In the genomic region with DNA sequence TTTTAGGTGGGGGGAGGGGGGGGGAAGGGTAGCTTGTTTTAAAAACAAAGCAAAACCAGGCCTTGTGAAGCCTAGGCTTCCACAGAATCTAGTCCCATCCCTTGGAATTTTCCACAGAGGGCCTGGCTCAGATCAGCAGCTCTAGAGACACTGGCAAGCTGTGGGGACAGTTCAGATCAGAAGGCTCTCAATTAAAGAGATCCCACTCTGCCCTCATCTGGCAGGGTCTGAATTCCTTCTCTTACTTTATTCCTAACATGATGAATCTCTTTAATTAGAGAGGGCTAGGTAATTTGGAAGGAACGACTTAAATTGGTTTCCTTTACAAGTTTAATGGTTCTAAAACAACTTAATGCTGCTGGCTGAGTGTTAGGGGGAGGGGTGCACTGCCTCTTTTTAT, we compare ENCODE assay signal across 12 mouse cellular contexts.
A peak's percentile ranks its signal among the peaks of the same experiment; 100 is the strongest.
DNase-seq lines count a peak whose midpoint lies in the region; ATAC-seq and TF ChIP-seq lines count a peak whose summit lies in the region.
"Had no signal": no experiment of that assay in that cellular context is flagged by ENCODE, and none has a peak within 500 bp of the region (broad histone marks: within the 10 kb centered on the region; RNA-seq: fewer than 3 reads in every experiment).

No protein-coding gene starts in this region.

- peak; percentile 37 for DNase-seq in forebrain, embryonic 14.5 days (ENCODE audit: low spot score)
- no peak for DNase-seq in forebrain, embryonic 10.5 days (ENCODE audit: extremely low spot score, low spot score)
- peak; percentile 28 for DNase-seq in lung, embryonic 14.5 days
- DNase-seq in lung, adult 2 months = no peak
- DNase-seq in cerebellum, postnatal 10 days = peak; percentile 26 to 36
- DNase-seq in kidney, postnatal 4 days = peak; percentile 9 to 22
- DNase-seq in testis, postnatal 14 days (ENCODE audit: low spot score) = no peak
- no peak for DNase-seq in limb, embryonic 10.5 days (ENCODE audit: low spot score)
- DNase-seq: thymus, postnatal 4 days had no signal

- H3K9me3 ChIP-seq in forebrain, embryonic 14.5 days (replicated peaks; ENCODE audit: control insufficient read depth, low read length) = no peaks in the 10 kb centered on the region
- no peaks in the 10 kb centered on the region for H3K9me3 ChIP-seq in forebrain, embryonic 10.5 days
- no peaks in the 10 kb centered on the region for H3K9me3 ChIP-seq in lung, embryonic 14.5 days (ENCODE audit: low read depth, low read length)
- no peaks in the 10 kb centered on the region for H3K9me3 ChIP-seq in limb, embryonic 10.5 days (replicated peaks)
- H3K9me3 ChIP-seq: hindbrain, embryonic 13.5 days; midbrain, embryonic 12.5 days had no signal

- H3K4me1 ChIP-seq in forebrain, embryonic 14.5 days (ENCODE audit: control insufficient read depth, insufficient read depth, low read length) = peaks cover 4% of the 10 kb centered on the region; the same call in 1 of the 2 replicates
- peaks cover 15% of the 10 kb centered on the region for H3K4me1 ChIP-seq in forebrain, embryonic 10.5 days
- no peaks in the 10 kb centered on the region for H3K4me1 ChIP-seq in lung, embryonic 14.5 days (ENCODE audit: insufficient read depth)
- peaks cover 6% of the 10 kb centered on the region for H3K4me1 ChIP-seq in lung, adult 2 months (ENCODE audit: control insufficient read depth, insufficient read depth, low read length)
- H3K4me1 ChIP-seq in limb, embryonic 10.5 days = peaks cover 27% of the 10 kb centered on the region
- H3K4me1 ChIP-seq: hindbrain, embryonic 13.5 days; midbrain, embryonic 12.5 days had no signal

- no peak overlapping the region for H3K9ac ChIP-seq in forebrain, embryonic 14.5 days (ENCODE audit: low read length)
- no peak overlapping the region for H3K9ac ChIP-seq in lung, embryonic 14.5 days
- H3K9ac ChIP-seq: hindbrain, embryonic 13.5 days; midbrain, embryonic 12.5 days had no signal

- H3K36me3 ChIP-seq in forebrain, embryonic 14.5 days (ENCODE audit: control insufficient read depth, insufficient read depth, low read length) = no peaks in the 10 kb centered on the region
- no peaks in the 10 kb centered on the region for H3K36me3 ChIP-seq in forebrain, embryonic 10.5 days (replicated peaks)
- H3K36me3 ChIP-seq in lung, embryonic 14.5 days (ENCODE audit: insufficient read depth) = no peaks in the 10 kb centered on the region
- no peaks in the 10 kb centered on the region for H3K36me3 ChIP-seq in limb, embryonic 10.5 days
- H3K36me3 ChIP-seq: hindbrain, embryonic 13.5 days; midbrain, embryonic 12.5 days had no signal

- H3K27me3 ChIP-seq in forebrain, embryonic 14.5 days (replicated peaks; ENCODE audit: control insufficient read depth, insufficient read depth, low read length) = no peaks in the 10 kb centered on the region
- H3K27me3 ChIP-seq in forebrain, embryonic 10.5 days (ENCODE audit: poor library complexity, severe bottlenecking) = no peaks in the 10 kb centered on the region
- H3K27me3 ChIP-seq in lung, embryonic 14.5 days (ENCODE audit: insufficient read depth, low read length) = no peaks in the 10 kb centered on the region
- H3K27me3 ChIP-seq in limb, embryonic 10.5 days (ENCODE audit: low read depth, poor library complexity, severe bottlenecking) = no peaks in the 10 kb centered on the region
- H3K27me3 ChIP-seq: hindbrain, embryonic 13.5 days; midbrain, embryonic 12.5 days had no signal

- 0 out of 2 replicates have a peak, but pooled peaks have one; percentile 52 for ATAC-seq in forebrain, embryonic 14.5 days
- ATAC-seq in lung, embryonic 14.5 days (ENCODE audit: insufficient read depth) = no peak

- H3K4me2 ChIP-seq in forebrain, embryonic 14.5 days (ENCODE audit: low read length) = no peak overlapping the region
- no peak overlapping the region for H3K4me2 ChIP-seq in lung, embryonic 14.5 days
- H3K4me2 ChIP-seq: hindbrain, embryonic 13.5 days; midbrain, embryonic 12.5 days had no signal

- TF ChIP-seq CTCF in lung, embryonic 14.5 days (IDR thresholded peaks at IDR 0.05; ENCODE audit: low read depth) = no peak
- TF ChIP-seq CTCF in lung, adult 2 months (IDR thresholded peaks at IDR 0.05; ENCODE audit: insufficient read depth, low read length) = no peak

- WGBS in forebrain, embryonic 14.5 days = 5% methylated on average over 1 of the region's 1 CpGs
- WGBS in forebrain, embryonic 10.5 days = 29% methylated on average over 1 of the region's 1 CpGs
- 51% methylated on average over 1 of the region's 1 CpGs for WGBS in lung, embryonic 14.5 days
- WGBS in lung, adult 2 months = 38% methylated on average over 1 of the region's 1 CpGs
- WGBS in limb, embryonic 10.5 days = 7% methylated on average over 1 of the region's 1 CpGs

- TF ChIP-seq POLR2A in lung, adult 2 months (IDR thresholded peaks at IDR 0.05; ENCODE audit: borderline replicate concordance, extremely low read depth, low read depth, low read length) = no peak

- no peak overlapping the region; the same call in 1 of the 2 replicates for H3K27ac ChIP-seq in forebrain, embryonic 14.5 days (ENCODE audit: low read depth, low read length)
- no peak overlapping the region for H3K27ac ChIP-seq in forebrain, embryonic 10.5 days
- H3K27ac ChIP-seq in lung, embryonic 14.5 days (ENCODE audit: low read depth) = no peak overlapping the region
- no peak overlapping the region for H3K27ac ChIP-seq in limb, embryonic 10.5 days
- H3K27ac ChIP-seq: hindbrain, embryonic 13.5 days; midbrain, embryonic 12.5 days had no signal

- H3K4me3 ChIP-seq in forebrain, embryonic 14.5 days (ENCODE audit: low read depth, low read length) = no peak overlapping the region
- H3K4me3 ChIP-seq in forebrain, embryonic 10.5 days = no peak overlapping the region
- no peak overlapping the region for H3K4me3 ChIP-seq in lung, embryonic 14.5 days (ENCODE audit: low read depth, low read length)
- H3K4me3 ChIP-seq in lung, adult 2 months (replicated peaks; ENCODE audit: extremely low read depth, low read depth, low read length) = no peak overlapping the region
- no peak overlapping the region for H3K4me3 ChIP-seq in limb, embryonic 10.5 days
- H3K4me3 ChIP-seq: erythroblast, embryonic 14.5 days; hindbrain, embryonic 13.5 days; midbrain, embryonic 12.5 days had no signal

Comparison
In these comparisons a context has a peak if more than half of its experiments do, and no peak if none do; other contexts are left out.
1. DNase-seq: peak in forebrain, embryonic 14.5 days (single experiment), lung, embryonic 14.5 days (single experiment), cerebellum, postnatal 10 days (2 of 2) and kidney, postnatal 4 days (2 of 2); none in forebrain, embryonic 10.5 days (single experiment), lung, adult 2 months (single experiment), testis, postnatal 14 days (single experiment) and limb, embryonic 10.5 days (single experiment).